Mouse (Mus musculus) neural tube, embryonic 11.5 days (tissue): ENCODE results near the gene Bbs10. TPM values are rescaled to one million over a fixed set of nuclear protein-coding genes. Genes with fewer than 3 reads are reported as not detected.

Experiments
- ATAC-seq: fragments of 200-750 bp; cut with Nextera tagmentation; 2 replicates; pipeline ENCODE4 v1.8.0; 2017; ENCODE audit warnings: moderate number of reproducible peaks, mild to moderate bottlenecking, moderate TSS enrichment, moderate library complexity; ENCODE audit not compliant: insufficient read depth, low FRiP score, low TSS enrichment
- DNase-seq: peaks from one replicate; pipeline ENCODE4 v3.0.0-alpha.2; 2015; ENCODE audit warnings: low spot score
- H3K27ac ChIP-seq: fragments of 300-500 bp; sonication (generic); 2 replicates; pipeline ENCODE4 v1.5.1; 2014; ENCODE audit warnings: low read depth, mild to moderate bottlenecking, low read length
- H3K27me3 ChIP-seq: fragments of 300-500 bp; sonication (generic); 2 replicates; pipeline ENCODE4 v1.6.1; 2014; ENCODE audit warnings: mild to moderate bottlenecking, low read length, mixed read lengths; ENCODE audit not compliant: control insufficient read depth, insufficient read depth
- H3K36me3 ChIP-seq: fragments of 300-500 bp; sonication (generic); 2 replicates; pipeline ENCODE4 v1.6.1; 2014; ENCODE audit warnings: mild to moderate bottlenecking, low read length, moderate library complexity, mixed read lengths; ENCODE audit not compliant: control insufficient read depth, insufficient read depth
- H3K4me1 ChIP-seq: fragments of 300-500 bp; sonication (generic); 2 replicates; pipeline ENCODE4 v1.6.1; 2014; ENCODE audit warnings: low read length, mixed read lengths; ENCODE audit not compliant: control insufficient read depth, insufficient read depth
- H3K4me2 ChIP-seq: fragments of 300-500 bp; sonication (generic); 2 replicates; pipeline ENCODE4 v1.6.1; 2014; ENCODE audit warnings: low read depth, mild to moderate bottlenecking, moderate library complexity
- H3K4me3 ChIP-seq: fragments of 300-500 bp; sonication (generic); 2 replicates; pipeline ENCODE4 v1.5.1; 2014; ENCODE audit warnings: low read depth, low read length
- H3K9ac ChIP-seq: fragments of 300-500 bp; sonication (generic); 2 replicates; pipeline ENCODE4 v1.6.1; 2014; ENCODE audit warnings: mild to moderate bottlenecking, low read length
- H3K9me3 ChIP-seq: fragments of 300-500 bp; sonication (generic); 2 replicates; pipeline ENCODE4 v1.6.1; 2016; ENCODE audit warnings: low read length; ENCODE audit not compliant: control insufficient read depth
- WGBS: fragments of 180-500 bp; shearing (Covaris S2); extraction: QIAGEN DNeasy Blood & Tissue Kit; methylation state at CpG from one replicate; pipeline ENCODE4 v1.1.7; 2014; 5-methylcytosine and 5-hydroxymethylcytosine counted together
- polyA plus RNA-seq: library from polyadenylated mRNA; unstranded; fragments of >200 nt; fragmentation: Nextera tagmentation; extraction: Ambion mirVana; gene quantifications from 2 replicates; pipeline ENCODE4 v1.2.1, GENCODE M21; 2014

The Bbs10 gene
- polyA plus RNA-seq, 1 experiment from 2014 or later: 7.6 TPM

DNA sequence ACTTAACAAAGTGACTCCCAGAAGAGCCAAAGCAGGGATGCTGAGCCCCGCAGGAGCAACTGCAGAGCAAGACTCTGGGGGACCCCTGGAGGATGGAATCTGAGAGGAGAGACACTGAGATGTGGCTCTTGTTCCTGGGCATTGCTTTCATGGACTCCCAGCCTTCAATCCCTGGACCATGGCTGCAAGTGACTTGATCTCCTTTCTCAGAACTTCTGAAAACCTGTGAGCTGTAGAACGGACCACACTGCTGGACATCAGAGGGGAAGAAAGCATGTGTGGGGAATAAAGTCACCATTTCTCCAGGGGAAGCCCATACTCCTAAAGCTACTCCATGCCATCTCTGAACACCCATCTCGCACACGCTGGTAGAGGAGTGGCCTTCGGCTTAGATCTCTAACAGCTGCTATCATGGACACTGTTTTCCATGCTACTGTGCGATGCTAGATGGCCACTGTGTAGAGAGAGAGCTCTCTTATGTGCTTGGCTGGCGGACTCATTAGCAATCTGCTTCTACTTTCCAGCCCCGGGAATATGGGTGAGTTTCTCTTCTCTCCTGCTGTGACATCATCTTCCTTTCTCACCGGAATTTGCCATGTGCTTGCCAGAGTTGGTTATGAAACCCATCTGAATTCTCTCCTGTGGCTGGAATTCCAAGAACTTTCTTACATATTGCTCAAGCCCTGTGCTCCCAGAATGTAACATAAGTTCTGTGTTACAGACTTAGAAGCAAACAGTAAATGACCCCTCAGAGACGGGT is 16.3 kb downstream of the Bbs10 start:
- Histone ChIP-seq H3K27ac (no peak overlapping the region), H3K4me1 (no peaks in the 10 kb centered on the region), H3K36me3 (no peaks in the 10 kb centered on the region), H3K4me2 (no peak overlapping the region), H3K27me3 (no peaks in the 10 kb centered on the region), H3K9me3 (no peaks in the 10 kb centered on the region), H3K4me3 (no peak overlapping the region), H3K9ac (no peak overlapping the region)
- WGBS: 80% methylated on average over 10 of the region's 10 CpGs
- ATAC-seq (no peak), DNase-seq (no peak)

DNA sequence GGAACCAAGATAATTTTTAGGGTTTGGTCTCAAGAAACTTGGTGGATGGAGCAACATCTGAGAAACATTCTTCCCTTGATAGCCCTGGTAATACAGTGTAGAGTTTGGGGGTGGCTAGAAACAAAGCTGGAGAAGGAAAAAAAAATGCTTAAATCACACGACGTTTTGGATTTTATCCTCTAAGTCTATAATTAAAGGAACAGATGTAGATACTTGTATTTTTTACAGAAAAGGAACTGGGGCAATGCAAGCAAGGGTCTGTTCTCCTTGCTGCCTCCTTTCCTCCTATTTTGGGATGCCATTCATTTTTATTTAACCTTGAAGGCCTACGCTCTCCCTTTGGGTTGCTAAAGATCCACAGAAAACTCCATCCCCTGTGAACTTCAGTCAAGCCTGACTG is 17.5 kb downstream of the Bbs10 start:
- DNase-seq: no peak
- H3K4me3 ChIP-seq: no peak overlapping the region
- H3K9me3 ChIP-seq: no peaks in the 10 kb centered on the region
- no peaks in the 10 kb centered on the region for H3K4me1 ChIP-seq
- no peak overlapping the region for H3K9ac ChIP-seq
- ATAC-seq: no peak
- 90% methylated on average over 3 of the region's 3 CpGs for WGBS
- no peaks in the 10 kb centered on the region for H3K27me3 ChIP-seq
- H3K36me3 ChIP-seq: no peaks in the 10 kb centered on the region
- no peak overlapping the region for H3K27ac ChIP-seq
- no peak overlapping the region for H3K4me2 ChIP-seq

GRCm38 (mm10) chr10:111318021-111318420 is 19.5 kb downstream of the Bbs10 start:
- no peak for ATAC-seq

DNA sequence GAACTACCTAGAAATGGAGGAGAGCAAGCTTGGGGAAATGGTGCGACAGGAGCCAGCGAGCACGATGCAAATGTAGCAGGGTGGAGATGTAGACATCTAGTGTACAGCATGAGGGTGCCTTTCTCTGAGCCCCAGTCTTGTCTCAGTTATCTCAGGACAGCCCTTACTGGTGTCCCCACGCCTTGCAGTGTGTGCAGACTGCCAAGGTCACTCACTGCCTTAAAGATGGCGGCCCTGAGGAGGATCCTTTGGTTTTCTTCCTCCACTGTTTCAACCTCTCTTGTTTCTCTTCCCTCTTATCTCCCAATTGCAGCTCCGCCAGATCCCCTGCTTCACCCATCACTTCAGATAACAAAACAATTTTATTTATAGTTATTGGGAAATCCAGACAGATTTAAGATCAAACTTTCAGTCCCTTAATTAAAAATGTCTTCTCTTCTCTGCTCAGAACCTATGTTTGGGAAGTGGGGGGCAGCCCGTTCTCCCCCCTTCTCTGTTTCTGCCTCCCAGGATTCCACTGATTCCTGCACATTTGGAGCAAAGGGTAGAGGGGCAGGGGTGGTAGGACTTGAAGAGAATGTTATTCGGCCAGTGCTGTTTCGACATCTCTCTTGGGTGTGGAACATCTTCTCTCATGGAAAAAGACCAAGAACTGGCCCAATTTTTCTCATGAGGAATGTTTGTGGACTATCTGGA is 20.5 kb downstream of the Bbs10 start:
- Histone ChIP-seq H3K4me1 (no peaks in the 10 kb centered on the region), H3K27me3 (no peaks in the 10 kb centered on the region), H3K4me3 (no peak overlapping the region), H3K4me2 (no peak overlapping the region), H3K9me3 (no peaks in the 10 kb centered on the region), H3K36me3 (no peaks in the 10 kb centered on the region), H3K27ac (no peak overlapping the region), H3K9ac (no peak overlapping the region)
- no peak for ATAC-seq
- DNase-seq: no peak
- 89% methylated on average over 9 of the region's 9 CpGs for WGBS

More at GRCm38 (mm10) chr10:111318021-111318420, 19.5 kb downstream of the Bbs10 start:
- 78% methylated on average over 3 of the region's 3 CpGs for WGBS
- no peaks in the 10 kb centered on the region for H3K9me3 ChIP-seq
- no peaks in the 10 kb centered on the region for H3K36me3 ChIP-seq
- no peaks in the 10 kb centered on the region for H3K27me3 ChIP-seq
- DNase-seq: no peak
- no peak overlapping the region for H3K27ac ChIP-seq
- H3K9ac ChIP-seq: no peak overlapping the region
- no peak overlapping the region for H3K4me3 ChIP-seq
- no peaks in the 10 kb centered on the region for H3K4me1 ChIP-seq
- no peak overlapping the region for H3K4me2 ChIP-seq

DNA sequence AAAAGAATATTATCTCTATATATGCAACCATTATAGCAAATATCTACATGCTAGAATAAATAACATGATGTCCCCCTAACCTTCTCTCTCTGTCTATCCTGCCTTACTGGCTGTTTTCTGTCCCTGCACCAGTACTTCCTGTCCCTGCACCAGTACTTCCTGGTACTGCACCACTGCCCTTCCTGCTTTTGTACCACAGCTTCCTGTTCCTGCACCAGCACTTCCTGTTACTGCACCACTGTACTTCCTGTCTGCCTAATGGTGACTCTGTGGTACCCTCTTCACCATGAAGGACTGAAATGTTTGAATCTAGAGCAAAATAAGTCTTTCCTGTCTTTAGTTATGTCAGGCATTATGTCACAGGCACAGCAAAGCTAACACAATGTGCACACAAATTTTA is 22.1 kb downstream of the Bbs10 start:
- H3K27ac ChIP-seq: no peak overlapping the region
- DNase-seq (no peak), ATAC-seq (no peak)

DNA sequence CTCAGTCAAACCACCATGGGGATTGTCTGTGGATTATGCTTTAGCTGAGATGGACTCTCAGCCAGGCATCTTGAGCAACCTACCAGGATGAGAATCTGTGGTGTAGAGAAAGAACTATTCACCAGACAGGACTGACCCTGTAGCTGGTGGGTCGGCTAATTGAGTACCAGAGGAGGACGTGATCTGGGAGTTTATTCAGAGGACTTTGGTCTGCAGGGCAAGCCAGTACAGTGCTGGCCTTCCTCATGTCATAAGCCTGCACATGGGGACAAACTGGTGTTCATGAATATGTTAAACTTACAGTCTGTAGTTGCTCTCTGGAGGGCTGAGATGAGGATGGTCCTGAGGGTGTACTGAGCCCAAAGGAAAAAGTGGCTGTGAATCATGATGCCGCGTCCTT is 29.5 kb downstream of the Bbs10 start:
- no peaks in the 10 kb centered on the region for H3K4me1 ChIP-seq
- no peaks in the 10 kb centered on the region for H3K27me3 ChIP-seq
- no peak overlapping the region for H3K4me3 ChIP-seq
- H3K27ac ChIP-seq: no peak overlapping the region
- H3K36me3 ChIP-seq: no peaks in the 10 kb centered on the region
- DNase-seq: no peak
- WGBS: 81% methylated on average over 4 of the region's 4 CpGs
- H3K9me3 ChIP-seq: no peaks in the 10 kb centered on the region
- no peak overlapping the region for H3K9ac ChIP-seq
- no peak for ATAC-seq
- no peak overlapping the region for H3K4me2 ChIP-seq

More for the DNA sequence above, 22.1 kb downstream of the Bbs10 start:
- no peak overlapping the region for H3K4me2 ChIP-seq
- no peaks in the 10 kb centered on the region for H3K36me3 ChIP-seq
- no peak overlapping the region for H3K9ac ChIP-seq
- H3K27me3 ChIP-seq: no peaks in the 10 kb centered on the region
- no peak overlapping the region for H3K4me3 ChIP-seq
- H3K4me1 ChIP-seq: no peaks in the 10 kb centered on the region
- no peaks in the 10 kb centered on the region for H3K9me3 ChIP-seq

DNA sequence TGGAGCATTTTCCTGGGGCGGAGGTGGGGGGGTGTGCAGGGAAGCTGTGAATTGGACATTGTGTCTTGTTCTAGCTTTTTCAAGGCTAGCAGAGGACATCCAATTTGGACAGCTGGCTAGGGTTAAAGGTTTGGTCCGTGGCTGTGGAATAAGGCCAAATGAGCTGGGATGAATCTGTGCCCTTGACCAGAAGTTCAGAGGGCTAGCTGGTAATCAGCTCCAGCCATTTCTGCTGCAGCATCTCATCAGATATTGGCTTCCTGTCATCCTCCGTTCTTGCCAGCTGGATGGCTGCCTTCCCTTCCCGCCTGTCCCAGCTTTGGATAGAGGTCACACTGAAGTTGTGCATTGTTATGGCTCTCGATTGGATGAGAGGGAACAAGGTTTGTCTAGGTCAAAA is 30.8 kb downstream of the Bbs10 start:
- Histone ChIP-seq H3K9ac (no peak overlapping the region), H3K4me3 (no peak overlapping the region), H3K27me3 (no peaks in the 10 kb centered on the region), H3K9me3 (no peaks in the 10 kb centered on the region), H3K36me3 (no peaks in the 10 kb centered on the region), H3K27ac (no peak overlapping the region), H3K4me2 (no peak overlapping the region), H3K4me1 (no peaks in the 10 kb centered on the region)
- ATAC-seq: no peak
- DNase-seq: no peak
- 81% methylated on average over 5 of the region's 5 CpGs for WGBS

GRCm38 (mm10) chr10:111334902-111335301 is 36.4 kb downstream of the Bbs10 start:
- no peaks in the 10 kb centered on the region for H3K4me1 ChIP-seq
- DNase-seq: no peak
- no peaks in the 10 kb centered on the region for H3K27me3 ChIP-seq
- H3K27ac ChIP-seq: no peak overlapping the region
- WGBS: 88% methylated on average over 2 of the region's 2 CpGs
- ATAC-seq: no peak
- H3K36me3 ChIP-seq: no peaks in the 10 kb centered on the region
- H3K9ac ChIP-seq: no peak overlapping the region
- H3K4me2 ChIP-seq: no peak overlapping the region
- no peaks in the 10 kb centered on the region for H3K9me3 ChIP-seq
- no peak overlapping the region for H3K4me3 ChIP-seq
